Mouse (Mus musculus): ENCODE data around the gene Cpt2. TPM values are rescaled to one million over a fixed set of nuclear protein-coding genes. Genes with fewer than 3 reads are reported as not detected.

The Cpt2 gene
- polyA plus RNA-seq, 1 experiment from 2014 or later = 49.7 TPM

DNA sequence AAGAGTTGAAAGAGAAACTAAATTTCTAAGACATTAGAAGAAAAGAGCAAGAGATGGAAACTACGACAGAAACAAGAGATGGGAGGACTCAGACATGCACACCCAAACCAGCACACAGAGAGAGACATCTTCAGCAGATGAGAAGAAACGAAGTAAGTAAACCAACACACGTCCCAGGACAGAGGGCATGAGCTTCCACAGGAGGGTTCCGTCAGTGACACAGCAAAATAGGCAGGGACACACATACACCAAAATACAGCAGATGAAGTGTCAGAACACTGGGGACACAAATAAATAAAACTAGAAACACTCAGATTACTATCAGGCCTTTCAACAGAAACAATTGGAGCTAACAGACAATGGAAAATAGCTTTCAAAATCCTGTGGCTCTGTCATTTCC lies 13.4 kb downstream of the Cpt2 start:
- no peak overlapping the region for H3K27ac ChIP-seq
- H3K4me1 ChIP-seq = no peaks in the 10 kb centered on the region
- 90% methylated on average over 4 of the region's 4 CpGs for WGBS
- no peak for ATAC-seq (replicated peaks; ENCODE audit: low FRiP score)
- H3K36me3 ChIP-seq = peaks cover 88% of the 10 kb centered on the region
- H3K27me3 ChIP-seq = no peaks in the 10 kb centered on the region
- no peaks in the 10 kb centered on the region for H3K9me3 ChIP-seq (replicated peaks)
- no peak overlapping the region for H3K4me2 ChIP-seq
- no peak overlapping the region for H3K9ac ChIP-seq
- H3K4me3 ChIP-seq (replicated peaks) = no peak overlapping the region

DNA sequence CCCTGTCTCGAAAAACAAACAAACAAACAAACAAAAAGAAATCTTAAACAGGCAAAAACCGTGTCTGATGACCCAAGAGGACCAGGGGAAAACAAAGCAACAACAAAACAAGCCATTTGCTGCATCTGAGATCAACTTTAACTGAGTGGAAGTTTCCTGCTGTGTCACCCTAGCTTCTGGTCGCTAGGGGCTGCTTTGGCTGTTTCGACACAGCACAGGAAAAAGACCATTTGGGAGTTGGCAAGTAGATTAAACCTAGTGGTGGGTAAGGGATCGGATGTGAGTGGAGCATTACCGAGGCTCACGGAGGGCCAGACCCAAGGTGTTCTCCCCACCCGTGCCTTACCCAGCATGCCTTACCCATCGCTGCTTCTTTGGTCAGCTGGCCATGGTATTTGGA lies 16.8 kb downstream of the Cpt2 start:
- no peak for ATAC-seq (replicated peaks; ENCODE audit: low FRiP score)
- Histone ChIP-seq H3K27ac (no peak overlapping the region), H3K4me3 (replicated peaks) (no peak overlapping the region), H3K9ac (no peak overlapping the region), H3K4me2 (no peak overlapping the region), H3K27me3 (no peaks in the 10 kb centered on the region), H3K4me1 (no peaks in the 10 kb centered on the region), H3K9me3 (replicated peaks) (no peaks in the 10 kb centered on the region), H3K36me3 (peaks cover 86% of the 10 kb centered on the region)
- WGBS = 90% methylated on average over 9 of the region's 9 CpGs

GRCm38 (mm10) chr4:107904252-107904651 lies 19.2 kb downstream of the Cpt2 start:
- Histone ChIP-seq H3K9ac (no peak overlapping the region), H3K4me2 (no peak overlapping the region), H3K4me3 (replicated peaks) (no peak overlapping the region), H3K4me1 (no peaks in the 10 kb centered on the region), H3K27ac (no peak overlapping the region), H3K36me3 (peaks cover 67% of the 10 kb centered on the region), H3K27me3 (no peaks in the 10 kb centered on the region), H3K9me3 (replicated peaks) (no peaks in the 10 kb centered on the region)
- 92% methylated on average over 10 of the region's 10 CpGs for WGBS
- no peak for ATAC-seq (replicated peaks; ENCODE audit: low FRiP score)

DNA sequence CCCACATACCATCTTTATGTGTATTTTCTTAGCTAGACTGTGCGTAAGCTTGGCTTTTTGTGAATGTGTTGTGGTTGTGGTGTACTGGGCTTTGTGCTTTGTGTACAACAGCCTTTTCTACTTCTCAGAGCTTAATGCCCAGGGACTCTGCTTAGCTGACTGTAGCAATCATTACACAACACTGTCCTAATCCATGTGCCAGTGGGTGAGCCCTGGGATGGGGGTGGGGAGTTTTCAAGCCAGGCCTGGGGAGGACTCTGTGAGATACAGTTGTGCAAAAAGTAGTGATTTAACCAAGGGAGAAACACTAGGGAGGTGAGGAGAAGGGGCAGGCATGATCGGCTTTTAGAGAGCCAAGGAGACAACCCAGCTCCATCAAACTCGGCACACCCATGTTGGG lies 23.2 kb downstream of the Cpt2 start:
- WGBS = 84% methylated on average over 3 of the region's 3 CpGs
- Histone ChIP-seq H3K27ac (no peak overlapping the region), H3K9ac (no peak overlapping the region), H3K4me1 (no peaks in the 10 kb centered on the region), H3K27me3 (no peaks in the 10 kb centered on the region), H3K4me2 (no peak overlapping the region), H3K4me3 (replicated peaks) (no peak overlapping the region), H3K9me3 (replicated peaks) (no peaks in the 10 kb centered on the region), H3K36me3 (peaks cover 68% of the 10 kb centered on the region)
- no peak for ATAC-seq (replicated peaks; ENCODE audit: low FRiP score)

- WGBS = 80% methylated on average over 5 of the region's 5 CpGs
- no peak overlapping the region for H3K9ac ChIP-seq
Observed at GRCm38 (mm10) chr4:107899211-107899927, 24.0 kb downstream of the Cpt2 start.

DNA sequence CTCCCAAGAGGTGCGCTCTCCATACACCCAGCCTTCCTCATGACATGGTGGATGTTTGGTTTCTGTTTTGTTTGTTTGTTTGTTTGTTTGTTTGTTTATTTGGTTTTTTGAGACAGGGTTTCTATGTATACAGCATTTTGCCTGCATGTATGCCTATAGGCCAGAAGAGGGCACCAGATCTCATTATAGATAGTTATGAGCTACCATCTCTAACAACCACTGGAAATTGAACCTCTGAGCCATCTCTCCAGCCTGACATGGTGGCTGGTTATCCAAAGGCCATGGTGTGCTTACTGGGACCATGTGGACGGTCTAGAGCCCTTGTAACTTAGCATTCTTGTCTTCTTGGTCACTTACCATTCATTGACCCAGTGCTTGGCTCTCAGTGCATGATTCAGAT lies 30.7 kb downstream of the Cpt2 start:
- H3K27ac ChIP-seq = no peak overlapping the region
- H3K27me3 ChIP-seq = no peaks in the 10 kb centered on the region
- H3K36me3 ChIP-seq = peaks cover 65% of the 10 kb centered on the region
- no peak for ATAC-seq (replicated peaks; ENCODE audit: low FRiP score)
- peaks cover 16% of the 10 kb centered on the region for H3K4me1 ChIP-seq
- WGBS = 87% methylated on average over 2 of the region's 2 CpGs
- H3K9ac ChIP-seq = no peak overlapping the region
- H3K4me3 ChIP-seq (replicated peaks) = no peak overlapping the region
- H3K4me2 ChIP-seq = no peak overlapping the region
- no peaks in the 10 kb centered on the region for H3K9me3 ChIP-seq (replicated peaks)

More at GRCm38 (mm10) chr4:107899211-107899927, 24.0 kb downstream of the Cpt2 start:
- H3K36me3 ChIP-seq = peaks cover 68% of the 10 kb centered on the region
- H3K27ac ChIP-seq = no peak overlapping the region
- no peak for ATAC-seq (replicated peaks; ENCODE audit: low FRiP score)
- no peaks in the 10 kb centered on the region for H3K9me3 ChIP-seq (replicated peaks)
- no peaks in the 10 kb centered on the region for H3K27me3 ChIP-seq
- H3K4me2 ChIP-seq = no peak overlapping the region
- H3K4me1 ChIP-seq = no peaks in the 10 kb centered on the region
- no peak overlapping the region for H3K4me3 ChIP-seq (replicated peaks)

GRCm38 (mm10) chr4:107889731-107890432 lies 33.5 kb downstream of the Cpt2 start, which contains the start of gene 0610037L13Rik:
Gene 0610037L13Rik, plus strand, starts transcription at chr4:107889813.
- Histone ChIP-seq H3K36me3 (peaks cover 62% of the 10 kb centered on the region), H3K4me1 (peaks cover 16% of the 10 kb centered on the region), H3K4me3 (replicated peaks) (peak within 1 kb of the TSS; percentile 69), H3K4me2 (peak within 1 kb of the TSS; percentile 88), H3K9me3 (replicated peaks) (no peaks in the 10 kb centered on the region), H3K9ac (peak within 1 kb of the TSS; percentile 68), H3K27me3 (no peaks in the 10 kb centered on the region), H3K27ac (peak within 1 kb of the TSS; percentile 96)
- under 1% methylated on average over 48 of the region's 48 CpGs for WGBS
- ATAC-seq (replicated peaks; ENCODE audit: low FRiP score) = peak; percentile 94

GRCm38 (mm10) chr4:107889385-107889730 lies 34.1 kb downstream of the Cpt2 start:
- Histone ChIP-seq H3K36me3 (peaks cover 62% of the 10 kb centered on the region), H3K27ac (peak overlapping the region; percentile 96), H3K4me1 (peaks cover 16% of the 10 kb centered on the region), H3K9me3 (replicated peaks) (no peaks in the 10 kb centered on the region), H3K9ac (peak overlapping the region; percentile 68), H3K27me3 (no peaks in the 10 kb centered on the region), H3K4me3 (replicated peaks) (peak overlapping the region; percentile 69), H3K4me2 (peak overlapping the region; percentile 88)
- ATAC-seq (replicated peaks; ENCODE audit: low FRiP score) = peak; percentile 34
- under 1% methylated on average over 12 of the region's 12 CpGs for WGBS

DNA sequence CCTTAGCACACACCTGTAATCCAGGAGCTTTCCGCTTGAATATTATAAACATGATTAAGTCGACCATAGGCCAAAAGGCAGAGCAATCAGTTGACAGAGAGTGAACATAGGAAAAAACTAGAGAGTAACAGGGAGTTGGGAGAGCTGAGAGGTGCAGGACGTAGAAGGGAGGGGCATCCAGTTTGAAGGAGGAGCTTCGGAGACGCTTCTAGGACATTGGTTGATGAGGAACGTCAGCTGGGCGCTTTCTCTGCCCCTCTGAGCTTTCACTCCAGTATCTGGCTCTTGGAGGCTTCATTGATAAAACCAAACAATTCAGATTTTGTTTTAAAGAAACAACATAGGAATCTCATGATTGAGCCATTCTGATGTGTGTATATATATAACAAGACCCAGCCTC lies 37.0 kb downstream of the Cpt2 start:
- Histone ChIP-seq H3K4me1 (peaks cover 16% of the 10 kb centered on the region), H3K4me3 (replicated peaks) (no peak overlapping the region), H3K27me3 (no peaks in the 10 kb centered on the region), H3K36me3 (peaks cover 64% of the 10 kb centered on the region), H3K4me2 (no peak overlapping the region), H3K27ac (no peak overlapping the region), H3K9me3 (replicated peaks) (no peaks in the 10 kb centered on the region), H3K9ac (no peak overlapping the region)
- 84% methylated on average over 7 of the region's 7 CpGs for WGBS
- no peak for ATAC-seq (replicated peaks; ENCODE audit: low FRiP score)

DNA sequence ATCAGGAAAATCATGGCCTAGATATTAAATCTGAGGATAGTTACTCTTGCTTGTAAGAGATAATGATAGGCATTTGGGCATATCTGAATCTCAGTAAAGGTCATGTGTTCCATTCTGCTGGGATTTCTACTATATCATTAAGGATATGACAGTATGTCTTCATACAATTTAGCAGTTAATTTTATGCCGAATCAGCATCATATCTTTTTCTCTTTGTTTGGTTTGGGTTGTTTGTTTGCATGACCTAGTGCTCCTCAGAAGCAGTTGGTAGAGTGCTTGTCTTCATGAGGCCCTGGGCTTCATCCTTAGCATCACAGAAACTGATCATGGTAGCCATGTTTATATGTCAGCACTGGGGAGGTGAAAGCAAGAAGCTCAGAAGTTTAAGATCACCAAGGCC lies 41.8 kb downstream of the Cpt2 start:
- no peak overlapping the region for H3K4me2 ChIP-seq
- WGBS = 92% methylated on average over 1 of the region's 1 CpGs
- H3K4me1 ChIP-seq = peaks cover 16% of the 10 kb centered on the region
- no peaks in the 10 kb centered on the region for H3K9me3 ChIP-seq (replicated peaks)
- no peak overlapping the region for H3K27ac ChIP-seq
- H3K9ac ChIP-seq = no peak overlapping the region
- no peak for ATAC-seq (replicated peaks; ENCODE audit: low FRiP score)
- no peaks in the 10 kb centered on the region for H3K27me3 ChIP-seq
- peaks cover 53% of the 10 kb centered on the region for H3K36me3 ChIP-seq
- no peak overlapping the region for H3K4me3 ChIP-seq (replicated peaks)

DNA sequence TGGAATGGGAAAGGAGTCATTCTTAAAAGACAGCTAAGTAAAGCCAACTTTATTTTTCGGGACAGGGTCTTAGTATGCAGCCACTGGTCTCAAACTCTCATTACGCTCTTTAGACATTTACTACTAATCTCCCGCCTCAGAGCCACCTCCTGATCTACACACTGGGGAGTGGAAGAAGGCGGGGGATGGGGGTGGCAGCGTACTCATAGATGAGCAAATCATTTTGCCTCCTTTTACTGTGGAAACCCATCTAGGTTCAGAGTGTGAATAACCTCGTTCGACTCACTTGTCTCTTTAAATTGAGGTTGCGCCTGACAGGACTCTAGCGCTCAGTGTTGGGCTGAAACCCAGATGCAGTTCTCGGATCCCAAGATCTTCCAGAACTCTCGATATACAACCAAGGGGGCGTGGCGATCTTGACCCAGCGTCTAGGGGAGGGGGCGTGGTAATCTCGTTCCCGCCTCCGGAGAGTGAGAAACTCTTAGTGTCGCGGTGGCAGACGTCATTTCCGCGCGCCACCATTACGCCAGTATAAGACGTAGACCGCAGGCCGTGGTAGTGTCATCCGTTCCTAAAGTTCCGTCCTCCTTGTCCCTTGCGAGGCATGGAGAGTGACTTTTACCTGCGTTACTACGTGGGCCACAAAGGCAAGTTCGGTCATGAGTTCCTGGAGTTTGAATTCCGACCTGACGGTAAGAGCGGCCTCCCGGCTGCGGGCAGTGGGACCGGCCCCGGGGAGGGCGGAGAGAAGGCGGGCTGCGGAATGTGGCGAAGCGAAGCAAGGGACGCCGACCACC lies 44.0 kb downstream of the Cpt2 start, which contains the start of gene Magoh:
Magoh (plus strand) TSS at position 502 of the 797 bp plus-strand sequence.
- 3% methylated on average over 48 of the region's 48 CpGs for WGBS
- Histone ChIP-seq H3K4me1 (peaks cover 16% of the 10 kb centered on the region), H3K9me3 (replicated peaks) (no peaks in the 10 kb centered on the region), H3K4me3 (replicated peaks) (peak within 1 kb of the TSS; percentile 74), H3K9ac (peak within 1 kb of the TSS; percentile 74), H3K4me2 (peak within 1 kb of the TSS; percentile 82), H3K27me3 (no peaks in the 10 kb centered on the region), H3K36me3 (peaks cover 31% of the 10 kb centered on the region), H3K27ac (peak within 1 kb of the TSS; percentile 86)
- ATAC-seq (replicated peaks; ENCODE audit: low FRiP score) = peak; percentile 95

GRCm38 (mm10) chr4:107864866-107865265 lies 58.5 kb downstream of the Cpt2 start:
- H3K9ac ChIP-seq = no peak overlapping the region

More at GRCm38 (mm10) chr4:107864866-107865265, 58.5 kb downstream of the Cpt2 start:
- no peak overlapping the region for H3K4me3 ChIP-seq (replicated peaks)
- no peaks in the 10 kb centered on the region for H3K4me1 ChIP-seq
- H3K4me2 ChIP-seq = no peak overlapping the region
- no peaks in the 10 kb centered on the region for H3K9me3 ChIP-seq (replicated peaks)
- H3K27me3 ChIP-seq = no peaks in the 10 kb centered on the region
- no peak overlapping the region for H3K27ac ChIP-seq
- WGBS = 82% methylated on average over 4 of the region's 4 CpGs
- ATAC-seq (replicated peaks; ENCODE audit: low FRiP score) = no peak
- no peaks in the 10 kb centered on the region for H3K36me3 ChIP-seq

All from kidney, embryonic 15.5 days (tissue).